Mouse (Mus musculus): Measurements from ENCODE around the gene AC153137.1. TPM values are rescaled to one million over a fixed set of nuclear protein-coding genes. Genes with fewer than 3 reads are reported as not detected.

The AC153137.1 gene
- total RNA-seq, 2 experiments from 2014 or later: not detected

Other genes starting within 250 kb of the AC153137.1 start
- gene Phf3, start 104.0 kb downstream of the AC153137.1 start, total RNA-seq (2021): 10 to 100 TPM; 91.9 to 94.4 TPM
- not detected for gene Lgsn, start 198.4 kb upstream of the AC153137.1 start, total RNA-seq (2021)
- gene 4931428L18Rik, start 244.7 kb upstream of the AC153137.1 start, total RNA-seq (2021): not detected
- not detected for gene Pih1d3, start 244.9 kb upstream of the AC153137.1 start, total RNA-seq (2021)